Mouse (Mus musculus): ENCODE measurements around the gene Pnmt. TPM values are rescaled to one million over a fixed set of nuclear protein-coding genes. Genes with fewer than 3 reads are reported as not detected.

Gene Pnmt
- polyA plus RNA-seq, 1 experiment from 2014 or later, result 0.49 TPM

DNA sequence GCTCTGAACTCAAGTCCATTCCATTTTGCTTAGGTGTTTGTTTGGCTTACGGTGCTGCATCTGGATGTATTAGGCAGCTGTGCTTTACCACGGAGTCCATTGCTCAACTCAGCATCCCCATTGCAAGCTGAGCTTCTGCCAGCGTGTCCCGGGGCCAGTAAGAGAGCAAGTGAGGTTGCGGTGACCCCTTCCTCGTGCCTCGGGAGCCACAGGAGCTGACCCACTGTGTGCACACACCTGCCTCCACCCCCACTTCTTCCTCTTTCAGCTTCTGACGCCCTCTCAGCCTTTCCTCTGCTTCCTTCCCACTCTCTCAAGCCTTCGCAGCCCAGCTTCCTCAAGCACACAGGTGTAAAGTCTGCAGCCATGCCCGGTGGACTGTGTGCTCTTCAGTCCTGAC lies 20.0 kb upstream of the Pnmt start:
- Histone ChIP-seq H3K27ac (replicated peaks; ENCODE audit: low read depth, low read length) (no peak overlapping the region), H3K9me3 (ENCODE audit: control insufficient read depth, low read length) (no peaks in the 10 kb centered on the region), H3K27me3 (replicated peaks; ENCODE audit: control insufficient read depth, insufficient read depth, low read length) (no peaks in the 10 kb centered on the region), H3K4me2 (ENCODE audit: low read depth, low read length) (no peak overlapping the region), H3K9ac (ENCODE audit: low read depth, low read length) (no peak overlapping the region), H3K4me3 (ENCODE audit: low read depth, low read length) (no peak overlapping the region), H3K36me3 (ENCODE audit: control insufficient read depth, insufficient read depth, low read length) (no peaks in the 10 kb centered on the region), H3K4me1 (ENCODE audit: control insufficient read depth, insufficient read depth, low read length) (no peaks in the 10 kb centered on the region; the same call in 1 of the 2 replicates)
- ATAC-seq (ENCODE audit: low read depth) (no peak), DNase-seq (ENCODE audit: low spot score) (no peak)
- 76% methylated on average over 10 of the region's 10 CpGs for WGBS

DNA sequence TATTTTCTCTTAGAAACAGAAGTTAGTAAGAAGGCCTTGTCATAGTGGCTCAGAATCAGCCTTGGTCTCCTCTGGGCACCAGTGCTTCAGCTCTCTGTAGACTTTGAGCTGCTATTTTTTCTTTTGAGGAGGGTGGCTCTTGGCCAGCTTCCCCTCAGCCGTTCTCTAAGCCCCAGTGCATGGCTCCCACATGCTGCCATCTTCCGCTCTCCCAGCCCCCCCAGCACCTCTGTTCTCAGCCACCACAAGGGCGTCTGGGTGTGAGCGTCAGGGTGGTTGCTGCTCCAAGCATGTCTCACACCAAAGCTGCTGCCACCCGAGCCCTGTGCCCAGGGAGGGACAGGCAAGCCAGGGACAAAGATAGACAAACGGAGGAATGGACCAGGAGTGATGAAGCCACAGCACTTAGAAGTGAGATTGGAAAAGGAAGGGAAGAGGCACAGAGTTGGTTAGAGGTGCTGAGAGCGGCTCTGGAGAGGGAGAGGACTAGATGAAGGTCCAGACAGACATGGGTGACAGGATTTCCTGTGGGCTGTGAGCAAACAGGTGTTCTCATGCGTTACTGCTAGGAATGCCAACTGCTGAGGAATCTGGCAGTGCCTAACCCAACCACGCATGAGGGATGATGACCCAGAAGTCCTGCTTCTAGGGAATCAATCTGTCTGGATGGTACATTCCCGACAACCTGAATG lies 18.9 kb upstream of the Pnmt start:
- Histone ChIP-seq H3K36me3 (ENCODE audit: control insufficient read depth, insufficient read depth, low read length) (no peaks in the 10 kb centered on the region), H3K4me3 (ENCODE audit: low read depth, low read length) (no peak overlapping the region), H3K9ac (ENCODE audit: low read depth, low read length) (no peak overlapping the region), H3K4me2 (ENCODE audit: low read depth, low read length) (no peak overlapping the region), H3K4me1 (ENCODE audit: control insufficient read depth, insufficient read depth, low read length) (0 out of 2 replicates have a peak, but pooled peaks cover 3% of the 10 kb centered on the region), H3K27ac (replicated peaks; ENCODE audit: low read depth, low read length) (no peak overlapping the region), H3K9me3 (ENCODE audit: control insufficient read depth, low read length) (no peaks in the 10 kb centered on the region), H3K27me3 (replicated peaks; ENCODE audit: control insufficient read depth, insufficient read depth, low read length) (no peaks in the 10 kb centered on the region)
- no peak for ATAC-seq (ENCODE audit: low read depth)
- WGBS, result 74% methylated on average over 10 of the region's 10 CpGs
- DNase-seq (ENCODE audit: low spot score), result no peak

DNA sequence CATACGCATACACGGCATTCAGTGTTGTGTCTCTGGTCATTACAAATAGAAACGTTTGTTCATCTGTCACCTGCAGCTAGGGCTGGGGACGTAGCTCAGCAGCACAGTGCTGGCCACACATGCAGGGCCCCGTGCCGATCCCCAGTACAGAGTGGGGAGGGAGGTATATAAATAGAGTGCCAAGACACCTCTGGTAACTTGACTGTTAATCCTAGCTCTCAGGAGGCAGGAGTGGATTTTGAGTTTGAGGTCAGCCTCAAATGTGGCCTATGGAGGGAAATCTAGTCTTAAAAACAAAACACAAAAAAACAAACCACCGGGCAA lies 18.4 kb upstream of the Pnmt start:
- H3K27me3 ChIP-seq (replicated peaks; ENCODE audit: control insufficient read depth, insufficient read depth, low read length), result no peaks in the 10 kb centered on the region
- H3K4me3 ChIP-seq (ENCODE audit: low read depth, low read length), result no peak overlapping the region
- H3K9me3 ChIP-seq (ENCODE audit: control insufficient read depth, low read length), result no peaks in the 10 kb centered on the region
- WGBS, result 82% methylated on average over 7 of the region's 7 CpGs
- 0 out of 2 replicates have a peak, but pooled peaks cover 3% of the 10 kb centered on the region for H3K4me1 ChIP-seq (ENCODE audit: control insufficient read depth, insufficient read depth, low read length)
- no peak overlapping the region for H3K4me2 ChIP-seq (ENCODE audit: low read depth, low read length)
- no peak for DNase-seq (ENCODE audit: low spot score)
- no peaks in the 10 kb centered on the region for H3K36me3 ChIP-seq (ENCODE audit: control insufficient read depth, insufficient read depth, low read length)
- no peak overlapping the region for H3K9ac ChIP-seq (ENCODE audit: low read depth, low read length)
- no peak for ATAC-seq (ENCODE audit: low read depth)
- no peak overlapping the region for H3K27ac ChIP-seq (replicated peaks; ENCODE audit: low read depth, low read length)

DNA sequence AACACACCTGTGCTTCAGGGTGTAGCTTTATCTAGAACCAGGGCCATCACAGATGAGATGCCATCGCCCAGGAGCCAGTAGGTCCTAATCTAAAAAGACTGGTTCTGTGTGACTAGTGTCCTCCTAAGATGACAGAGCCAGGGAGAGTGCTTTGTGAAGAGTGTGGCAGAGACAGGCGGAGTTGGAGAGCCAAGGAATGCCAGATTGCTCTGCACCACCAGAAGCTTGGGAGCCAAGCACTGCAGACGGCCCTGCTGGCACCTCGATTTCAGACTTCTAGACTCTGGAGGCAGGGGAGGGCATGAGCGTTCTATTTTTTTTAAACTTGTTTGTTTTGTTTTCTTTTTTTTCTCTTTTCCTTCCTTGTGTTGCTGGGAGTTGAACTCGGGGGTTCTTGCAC lies 16.9 kb upstream of the Pnmt start:
- peaks cover 6% of the 10 kb centered on the region; the same call in 1 of the 2 replicates for H3K36me3 ChIP-seq (ENCODE audit: control insufficient read depth, insufficient read depth, low read length)
- no peak overlapping the region for H3K9ac ChIP-seq (ENCODE audit: low read depth, low read length)
- H3K4me1 ChIP-seq (ENCODE audit: control insufficient read depth, insufficient read depth, low read length), result 0 out of 2 replicates have a peak, but pooled peaks cover 3% of the 10 kb centered on the region
- H3K27ac ChIP-seq (replicated peaks; ENCODE audit: low read depth, low read length), result no peak overlapping the region
- WGBS, result 80% methylated on average over 6 of the region's 6 CpGs
- no peak overlapping the region for H3K4me2 ChIP-seq (ENCODE audit: low read depth, low read length)
- no peaks in the 10 kb centered on the region for H3K27me3 ChIP-seq (replicated peaks; ENCODE audit: control insufficient read depth, insufficient read depth, low read length)
- DNase-seq (ENCODE audit: low spot score), result no peak
- ATAC-seq (ENCODE audit: low read depth), result no peak
- H3K4me3 ChIP-seq (ENCODE audit: low read depth, low read length), result no peak overlapping the region
- H3K9me3 ChIP-seq (ENCODE audit: control insufficient read depth, low read length), result no peaks in the 10 kb centered on the region

DNA sequence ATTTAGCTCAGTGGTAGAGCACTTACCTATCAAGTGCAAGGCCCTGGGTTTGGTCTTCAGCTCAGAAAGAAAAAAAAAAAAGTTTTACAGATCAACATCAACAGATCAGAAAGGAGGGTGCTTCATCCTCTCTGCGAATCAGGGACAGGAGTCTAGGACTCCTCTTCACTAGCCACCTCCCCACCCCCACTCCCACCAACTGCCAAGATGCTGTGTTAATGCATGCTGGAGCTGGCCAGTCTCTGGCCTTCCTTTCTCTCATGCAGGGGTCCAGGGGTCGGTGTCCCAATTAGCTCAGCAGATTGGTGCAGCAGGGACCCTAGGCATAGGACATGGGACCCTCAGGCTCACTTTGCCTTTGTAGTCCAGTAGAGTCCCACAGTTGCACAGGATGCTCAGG lies 15.7 kb upstream of the Pnmt start:
- Histone ChIP-seq H3K9ac (ENCODE audit: low read depth, low read length) (no peak overlapping the region), H3K36me3 (ENCODE audit: control insufficient read depth, insufficient read depth, low read length) (peaks cover 18% of the 10 kb centered on the region), H3K4me1 (ENCODE audit: control insufficient read depth, insufficient read depth, low read length) (0 out of 2 replicates have a peak, but pooled peaks cover 3% of the 10 kb centered on the region), H3K27ac (replicated peaks; ENCODE audit: low read depth, low read length) (no peak overlapping the region), H3K4me3 (ENCODE audit: low read depth, low read length) (no peak overlapping the region), H3K9me3 (ENCODE audit: control insufficient read depth, low read length) (no peaks in the 10 kb centered on the region), H3K27me3 (replicated peaks; ENCODE audit: control insufficient read depth, insufficient read depth, low read length) (no peaks in the 10 kb centered on the region), H3K4me2 (ENCODE audit: low read depth, low read length) (no peak overlapping the region)
- DNase-seq (ENCODE audit: low spot score), result no peak
- no peak for ATAC-seq (ENCODE audit: low read depth)
- WGBS, result 58% methylated on average over 2 of the region's 2 CpGs

DNA sequence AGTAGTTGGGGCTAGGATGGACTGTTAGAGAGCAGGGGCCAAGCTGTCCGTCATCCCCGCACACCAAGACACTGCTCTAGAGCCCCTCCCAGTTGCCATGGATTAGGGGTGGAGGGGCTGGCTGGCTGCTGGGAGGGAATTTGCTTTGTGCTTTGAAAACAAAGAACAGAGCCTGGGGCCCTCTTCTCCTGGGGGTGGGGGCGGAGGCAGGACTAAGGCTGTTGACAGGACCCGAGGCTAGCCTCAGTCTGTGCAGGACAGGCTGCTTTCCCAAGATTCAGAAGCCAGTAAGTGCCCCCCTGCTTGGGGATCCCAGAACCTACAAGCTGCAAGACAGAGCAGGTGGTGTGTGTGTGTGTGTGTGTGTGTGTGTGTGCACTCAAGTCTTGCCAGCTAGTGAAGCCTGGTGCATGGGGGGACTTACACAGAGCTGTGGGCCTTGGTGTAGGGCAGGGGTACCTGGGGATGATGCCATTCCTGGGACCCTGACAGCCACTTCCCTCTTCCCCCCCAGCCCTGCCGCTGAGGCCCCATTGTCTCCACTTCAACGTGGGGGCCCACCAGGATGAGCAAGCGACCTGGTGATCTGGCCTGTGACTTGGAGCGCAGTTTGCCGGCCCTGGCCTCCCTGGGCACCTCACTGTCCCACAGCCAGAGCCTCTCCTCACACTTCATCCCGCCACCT lies 14.6 kb upstream of the Pnmt start:
- ATAC-seq (ENCODE audit: low read depth) (no peak), DNase-seq (ENCODE audit: low spot score) (no peak)
- no peak overlapping the region for H3K27ac ChIP-seq (replicated peaks; ENCODE audit: low read depth, low read length)
- no peak overlapping the region for H3K4me3 ChIP-seq (ENCODE audit: low read depth, low read length)
- H3K36me3 ChIP-seq (ENCODE audit: control insufficient read depth, insufficient read depth, low read length), result peaks cover 29% of the 10 kb centered on the region
- WGBS, result 55% methylated on average over 4 of the region's 10 CpGs
- 0 out of 2 replicates have a peak, but pooled peaks cover 3% of the 10 kb centered on the region for H3K4me1 ChIP-seq (ENCODE audit: control insufficient read depth, insufficient read depth, low read length)
- 0 out of 2 replicates have a peak overlapping the region, but pooled peaks have one; percentile 14 for H3K9ac ChIP-seq (ENCODE audit: low read depth, low read length)
- H3K9me3 ChIP-seq (ENCODE audit: control insufficient read depth, low read length), result no peaks in the 10 kb centered on the region
- H3K27me3 ChIP-seq (replicated peaks; ENCODE audit: control insufficient read depth, insufficient read depth, low read length), result no peaks in the 10 kb centered on the region
- no peak overlapping the region for H3K4me2 ChIP-seq (ENCODE audit: low read depth, low read length)

DNA sequence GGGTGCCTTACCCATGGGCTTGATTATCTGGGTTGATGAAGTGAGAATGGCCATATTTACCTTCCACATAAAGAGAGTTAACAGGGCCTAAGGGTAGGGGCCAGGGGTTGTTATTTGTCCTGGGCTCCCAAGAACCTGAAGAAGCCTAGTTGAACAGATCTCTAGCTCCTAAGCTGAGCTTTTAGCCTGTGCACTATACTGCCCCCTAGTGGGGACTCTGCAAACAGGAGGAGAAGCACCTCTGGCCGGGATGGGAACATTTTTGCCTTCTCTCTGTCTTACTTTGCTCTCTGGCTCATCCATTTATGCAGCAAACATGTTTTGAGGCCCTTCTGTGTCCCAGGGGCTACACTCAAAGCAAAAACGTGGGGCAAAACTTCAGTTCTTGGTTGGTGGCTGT lies 13.8 kb upstream of the Pnmt start:
- Histone ChIP-seq H3K27ac (replicated peaks; ENCODE audit: low read depth, low read length) (no peak overlapping the region), H3K4me1 (ENCODE audit: control insufficient read depth, insufficient read depth, low read length) (0 out of 2 replicates have a peak, but pooled peaks cover 3% of the 10 kb centered on the region), H3K4me3 (ENCODE audit: low read depth, low read length) (no peak overlapping the region), H3K9me3 (ENCODE audit: control insufficient read depth, low read length) (no peaks in the 10 kb centered on the region), H3K27me3 (replicated peaks; ENCODE audit: control insufficient read depth, insufficient read depth, low read length) (no peaks in the 10 kb centered on the region), H3K4me2 (ENCODE audit: low read depth, low read length) (no peak overlapping the region), H3K36me3 (ENCODE audit: control insufficient read depth, insufficient read depth, low read length) (peaks cover 36% of the 10 kb centered on the region), H3K9ac (ENCODE audit: low read depth, low read length) (no peak overlapping the region)
- no peak for ATAC-seq (ENCODE audit: low read depth)
- WGBS, result 0% methylated on average over 2 of the region's 2 CpGs
- DNase-seq (ENCODE audit: low spot score), result peak; percentile 73

DNA sequence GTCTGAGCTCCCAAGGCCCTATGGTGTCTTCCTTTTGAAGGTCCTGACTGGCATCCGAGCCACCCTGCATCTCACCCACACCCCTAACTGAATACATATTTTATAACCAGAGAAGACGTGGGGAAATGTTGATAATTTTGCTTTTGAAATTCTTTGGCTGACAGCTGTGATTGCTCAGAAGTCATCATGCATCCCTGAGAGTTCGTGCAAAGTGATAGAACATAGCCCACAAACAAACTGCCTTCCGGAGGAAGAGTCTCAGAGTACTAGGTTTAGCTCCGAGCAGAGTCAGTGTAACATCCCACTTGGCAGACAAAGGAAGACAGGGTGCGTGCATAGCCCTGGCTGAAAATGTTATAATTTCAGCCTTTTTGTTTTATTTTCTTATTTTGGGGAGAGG lies 13.0 kb upstream of the Pnmt start:
- DNase-seq (ENCODE audit: low spot score) (no peak), ATAC-seq (ENCODE audit: low read depth) (no peak)
- no peak overlapping the region for H3K9ac ChIP-seq (ENCODE audit: low read depth, low read length)
- H3K4me2 ChIP-seq (ENCODE audit: low read depth, low read length), result no peak overlapping the region
- no peaks in the 10 kb centered on the region for H3K9me3 ChIP-seq (ENCODE audit: control insufficient read depth, low read length)
- peaks cover 44% of the 10 kb centered on the region for H3K36me3 ChIP-seq (ENCODE audit: control insufficient read depth, insufficient read depth, low read length)
- WGBS, result 89% methylated on average over 6 of the region's 6 CpGs
- H3K27ac ChIP-seq (replicated peaks; ENCODE audit: low read depth, low read length), result no peak overlapping the region
- no peaks in the 10 kb centered on the region for H3K27me3 ChIP-seq (replicated peaks; ENCODE audit: control insufficient read depth, insufficient read depth, low read length)
- no peak overlapping the region for H3K4me3 ChIP-seq (ENCODE audit: low read depth, low read length)
- 0 out of 2 replicates have a peak, but pooled peaks cover 3% of the 10 kb centered on the region for H3K4me1 ChIP-seq (ENCODE audit: control insufficient read depth, insufficient read depth, low read length)

Data from embryonic facial prominence, embryonic 14.5 days (tissue).